In the genomic region with DNA sequence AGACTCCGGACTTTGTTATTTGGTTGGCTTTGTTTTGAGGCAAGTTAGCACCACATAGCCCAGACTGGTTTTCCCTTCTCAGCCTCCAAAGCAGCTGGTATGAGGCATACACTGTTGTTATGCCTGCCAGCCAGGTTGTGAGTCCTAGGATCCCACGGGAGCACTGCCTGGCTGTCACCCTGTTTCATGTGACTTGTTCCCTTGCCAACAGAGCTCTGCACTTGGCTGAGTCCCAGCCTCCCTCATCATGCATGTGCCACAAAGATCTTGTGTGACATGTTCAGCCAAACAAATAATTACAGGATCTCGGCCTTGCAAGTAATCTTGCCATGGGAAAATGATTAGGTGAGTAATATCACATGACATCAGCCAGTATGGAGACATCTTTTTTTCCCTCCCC, we compare ENCODE assay signal across 10 mouse cellular contexts. TPM values are rescaled to one million over a fixed set of nuclear protein-coding genes. Genes with fewer than 3 reads are reported as not detected.
DNase-seq lines count a peak whose midpoint lies in the region; ATAC-seq and TF ChIP-seq lines count a peak whose summit lies in the region.
"Had no signal": no experiment of that assay in that cellular context is flagged by ENCODE, and none has a peak within 500 bp of the region (broad histone marks: within the 10 kb centered on the region; RNA-seq: fewer than 3 reads in every experiment).

No protein-coding gene starts in this region.

- ATAC-seq in heart, embryonic 11.5 days (replicated peaks; ENCODE audit: insufficient number of reproducible peaks, low FRiP score, low TSS enrichment): no peak
- ATAC-seq in midbrain, embryonic 14.5 days (ENCODE audit: low FRiP score, low TSS enrichment): no peak
- 0 out of 2 replicates have a peak, but pooled peaks have one; percentile 10 for ATAC-seq in hindbrain, embryonic 16.5 days
- ATAC-seq: intestine, embryonic 16.5 days had no signal

- no peak overlapping the region for H3K27ac ChIP-seq in heart, embryonic 11.5 days (ENCODE audit: low read depth, low read length)
- no peak overlapping the region for H3K27ac ChIP-seq in midbrain, embryonic 14.5 days (replicated peaks; ENCODE audit: low read depth, low read length)
- H3K27ac ChIP-seq in midbrain, embryonic 10.5 days (replicated peaks): no peak overlapping the region
- peak overlapping the region; percentile 29; the same call in 1 of the 2 replicates for H3K27ac ChIP-seq in hindbrain, embryonic 16.5 days (ENCODE audit: low read depth, low read length)
- H3K27ac ChIP-seq in thymus, adult 2 months (ENCODE audit: control insufficient read depth, insufficient read depth, low read length): no peak overlapping the region

- WGBS in heart, embryonic 11.5 days (ENCODE audit: insufficient replicate concordance): 71% methylated on average over 3 of the region's 3 CpGs
- WGBS in midbrain, embryonic 14.5 days: 74% methylated on average over 3 of the region's 3 CpGs
- 83% methylated on average over 3 of the region's 3 CpGs for WGBS in midbrain, embryonic 10.5 days
- 47% methylated on average over 3 of the region's 3 CpGs for WGBS in hindbrain, embryonic 16.5 days
- 88% methylated on average over 3 of the region's 3 CpGs for WGBS in thymus, adult 2 months

- no peak for TF ChIP-seq POLR2A in thymus, adult 2 months (IDR thresholded peaks at IDR 0.05; ENCODE audit: control insufficient read depth, extremely low read depth, insufficient read depth, low read length, poor library complexity)

- peaks cover 3% of the 10 kb centered on the region; the same call in 1 of the 2 replicates for H3K4me1 ChIP-seq in heart, embryonic 11.5 days (ENCODE audit: control insufficient read depth, insufficient read depth, low read length)
- peaks cover 6% of the 10 kb centered on the region; the same call in 1 of the 2 replicates for H3K4me1 ChIP-seq in midbrain, embryonic 14.5 days (ENCODE audit: control insufficient read depth, insufficient read depth, low read length)
- peaks cover 22% of the 10 kb centered on the region for H3K4me1 ChIP-seq in midbrain, embryonic 10.5 days
- peaks cover 5% of the 10 kb centered on the region for H3K4me1 ChIP-seq in hindbrain, embryonic 16.5 days (ENCODE audit: control insufficient read depth, insufficient read depth, low read depth, low read length)
- peaks cover 4% of the 10 kb centered on the region for H3K4me1 ChIP-seq in thymus, adult 2 months (replicated peaks; ENCODE audit: control insufficient read depth, insufficient read depth, low read length)

- DNase-seq in heart, adult 18-20 months: peak; percentile 34 to 57
- peak; percentile 69 for DNase-seq in midbrain, embryonic 14.5 days
- DNase-seq in midbrain, embryonic 10.5 days (ENCODE audit: low spot score): no peak
- DNase-seq in retina, postnatal 7 days (ENCODE audit: low read depth, low spot score): peak; percentile 47
- DNase-seq in left cerebral cortex, adult 11 months (ENCODE audit: low spot score): no peak
- no peak for DNase-seq in thymus, adult 2 months
- DNase-seq: lung, adult 2 months had no signal

- H3K4me3 ChIP-seq in heart, embryonic 11.5 days (ENCODE audit: low read depth, low read length): no peak overlapping the region
- H3K4me3 ChIP-seq in midbrain, embryonic 14.5 days (replicated peaks; ENCODE audit: low read depth, low read length): no peak overlapping the region
- no peak overlapping the region for H3K4me3 ChIP-seq in midbrain, embryonic 10.5 days
- no peak overlapping the region for H3K4me3 ChIP-seq in hindbrain, embryonic 16.5 days (ENCODE audit: low read length)
- H3K4me3 ChIP-seq in thymus, adult 2 months (ENCODE audit: control insufficient read depth, insufficient read depth, low read length): no peak overlapping the region

- no peaks in the 10 kb centered on the region for H3K36me3 ChIP-seq in heart, embryonic 11.5 days (ENCODE audit: control insufficient read depth, insufficient read depth, low read length)
- H3K36me3 ChIP-seq in midbrain, embryonic 14.5 days (ENCODE audit: control insufficient read depth, insufficient read depth, low read length): no peaks in the 10 kb centered on the region
- H3K36me3 ChIP-seq in midbrain, embryonic 10.5 days: no peaks in the 10 kb centered on the region
- no peaks in the 10 kb centered on the region for H3K36me3 ChIP-seq in hindbrain, embryonic 16.5 days (ENCODE audit: control insufficient read depth, insufficient read depth, low read length)
- H3K36me3 ChIP-seq in thymus, adult 2 months (ENCODE audit: control insufficient read depth, insufficient read depth, low read length): no peaks in the 10 kb centered on the region

- no peaks in the 10 kb centered on the region for H3K9me3 ChIP-seq in heart, embryonic 11.5 days (replicated peaks; ENCODE audit: control insufficient read depth, low read length)
- no peaks in the 10 kb centered on the region for H3K9me3 ChIP-seq in midbrain, embryonic 14.5 days (ENCODE audit: control insufficient read depth, low read length)
- H3K9me3 ChIP-seq in midbrain, embryonic 10.5 days (replicated peaks): no peaks in the 10 kb centered on the region
- no peaks in the 10 kb centered on the region for H3K9me3 ChIP-seq in hindbrain, embryonic 16.5 days (ENCODE audit: control insufficient read depth, low read length)

- no peaks in the 10 kb centered on the region for H3K27me3 ChIP-seq in heart, embryonic 11.5 days (ENCODE audit: control insufficient read depth, insufficient read depth, low read length)
- H3K27me3 ChIP-seq in midbrain, embryonic 14.5 days (ENCODE audit: control insufficient read depth, insufficient read depth, low read length): no peaks in the 10 kb centered on the region
- H3K27me3 ChIP-seq in midbrain, embryonic 10.5 days (ENCODE audit: low read depth, poor library complexity, severe bottlenecking): no peaks in the 10 kb centered on the region
- H3K27me3 ChIP-seq in hindbrain, embryonic 16.5 days (replicated peaks; ENCODE audit: control insufficient read depth, insufficient read depth, low read length): no peaks in the 10 kb centered on the region
- H3K27me3 ChIP-seq in thymus, adult 2 months (ENCODE audit: control insufficient read depth, insufficient read depth, low read length): no peaks in the 10 kb centered on the region

- no peak overlapping the region for H3K4me2 ChIP-seq in heart, embryonic 11.5 days
- no peak overlapping the region for H3K4me2 ChIP-seq in midbrain, embryonic 14.5 days (ENCODE audit: low read length)
- H3K4me2 ChIP-seq in hindbrain, embryonic 16.5 days (ENCODE audit: low read length): no peak overlapping the region

- TF ChIP-seq CTCF in thymus, adult 2 months (IDR thresholded peaks at IDR 0.05; ENCODE audit: borderline replicate concordance, control insufficient read depth, extremely low read depth, insufficient read depth, low read length, poor library complexity): no peak

- H3K9ac ChIP-seq in heart, embryonic 11.5 days (ENCODE audit: low read depth, low read length): no peak overlapping the region
- no peak overlapping the region; the same call in 1 of the 2 replicates for H3K9ac ChIP-seq in midbrain, embryonic 14.5 days (replicated peaks; ENCODE audit: low read length)
- no peak overlapping the region for H3K9ac ChIP-seq in hindbrain, embryonic 16.5 days (ENCODE audit: low read depth, low read length)

RNA-seq across cellular contexts. Expression of a gene that starts 38.4 kb away (rescaled TPM):
- total RNA-seq in heart, adult 18-20 months (2021): 10 to 100 TPM; 15.7 to 15.9 TPM
- 3.0 and 3.8 TPM in 2 replicates for polyA plus RNA-seq in heart, embryonic 11.5 days (2014; fragmentation: Nextera tagmentation; extraction: Ambion mirVana)
- polyA plus RNA-seq in midbrain, embryonic 14.5 days (2014; fragmentation: Nextera tagmentation; extraction: Ambion mirVana): 4.2 and 4.6 TPM in 2 replicates
- 3.7 and 5.3 TPM in 2 replicates for polyA plus RNA-seq in midbrain, embryonic 10.5 days (2016; fragmentation: Nextera tagmentation; extraction: Ambion mirVana)
- polyA plus RNA-seq in hindbrain, embryonic 16.5 days (2015; fragmentation: Nextera tagmentation; extraction: Ambion mirVana): 3.1 and 5.1 TPM in 2 replicates
- polyA plus RNA-seq in thymus, adult 2 months (2012; rRNA removed): 27.9 and 33.7 TPM in 2 replicates

Comparison
In these comparisons a context has a peak if more than half of its experiments do, and no peak if none do; other contexts are left out.
1. DNase-seq: peak in heart, adult 18-20 months (2 of 2), midbrain, embryonic 14.5 days (single experiment) and retina, postnatal 7 days (single experiment); none in midbrain, embryonic 10.5 days (single experiment), left cerebral cortex, adult 11 months (single experiment) and thymus, adult 2 months (single experiment).